Comparison of ENCODE assay signal across 11 mouse cellular contexts in the genomic region with DNA sequence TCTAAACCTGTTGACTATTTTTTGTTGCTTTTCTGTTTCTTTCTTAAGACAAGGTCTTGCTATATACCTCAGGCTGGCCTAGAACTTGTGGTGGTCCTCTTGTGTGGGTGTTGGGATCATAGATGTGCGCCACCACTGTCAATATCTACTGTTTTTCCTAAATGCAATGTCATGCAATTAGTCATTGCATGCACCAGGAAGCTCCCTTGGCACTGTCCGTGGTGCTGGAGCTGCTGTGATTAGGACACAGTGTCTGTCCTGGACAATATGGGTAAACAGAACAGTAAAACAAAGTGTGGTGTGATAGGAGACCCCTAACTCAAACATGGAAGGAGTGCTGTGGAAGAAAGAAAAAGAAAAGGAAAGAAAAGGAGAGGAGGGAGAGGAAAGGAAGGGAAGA. TPM values are rescaled to one million over a fixed set of nuclear protein-coding genes. Genes with fewer than 3 reads are reported as not detected.
DNase-seq lines count a peak whose midpoint lies in the region; ATAC-seq and TF ChIP-seq lines count a peak whose summit lies in the region.
"Had no signal": no experiment of that assay in that cellular context is flagged by ENCODE, and none has a peak within 500 bp of the region (broad histone marks: within the 10 kb centered on the region; RNA-seq: fewer than 3 reads in every experiment).

No protein-coding gene starts in this region.

- TF ChIP-seq RAD21 in CH12.LX (IDR thresholded peaks at IDR 0.05; ENCODE audit: low read depth, low read length), result no peak

- H3K4me3 ChIP-seq in kidney, postnatal 0 days (replicated peaks; ENCODE audit: low read depth, low read length), result no peak overlapping the region
- no peak overlapping the region for H3K4me3 ChIP-seq in CH12.LX (replicated peaks in 1 of 3; ENCODE audit: low read depth in 2 of 3, low read length in 2 of 3, poor library complexity in 1 of 3)

- dilution Hi-C loops in CH12.LX (cut with MboI; ENCODE audit: extremely low pct_ligation_motif_present, extremely low pct_unique_long_range_greater_than_20kb, low sequenced_read_pairs), result no loop called here

- H3K4me2 ChIP-seq in kidney, postnatal 0 days (ENCODE audit: low read length), result no peak overlapping the region
- no peak overlapping the region for H3K4me2 ChIP-seq in CH12.LX (ENCODE audit: insufficient read depth, low read depth, poor library complexity, severe bottlenecking)
- H3K4me2 ChIP-seq: liver, embryonic 11.5 days had no signal

- no peak for TF ChIP-seq EP300 in CH12.LX (IDR thresholded peaks at IDR 0.05; ENCODE audit: low read length)

- 51% methylated on average over 2 of the region's 2 CpGs for WGBS in kidney, postnatal 0 days

- in situ Hi-C loops in CH12.LX (cut with MboI; ENCODE audit: low pct_ligation_motif_present, low pct_unique_long_range_greater_than_20kb, low sequenced_read_pairs), result no loop called here

- H3K27ac ChIP-seq in kidney, postnatal 0 days, result no peak overlapping the region
- no peak overlapping the region for H3K27ac ChIP-seq in CH12.LX (ENCODE audit: insufficient read depth, low read depth)

- H3K27me3 ChIP-seq in kidney, postnatal 0 days (ENCODE audit: insufficient read depth, low read length), result no peaks in the 10 kb centered on the region
- H3K27me3 ChIP-seq in CH12.LX (replicated peaks), result no peaks in the 10 kb centered on the region

- no peaks in the 10 kb centered on the region for H3K79me2 ChIP-seq in CH12.LX (replicated peaks; ENCODE audit: control insufficient read depth, extremely low read depth, insufficient read depth, poor library complexity, severe bottlenecking)

- H3K36me3 ChIP-seq in kidney, postnatal 0 days (ENCODE audit: insufficient read depth, low read length), result no peaks in the 10 kb centered on the region
- no peaks in the 10 kb centered on the region for H3K36me3 ChIP-seq in CH12.LX (replicated peaks in 1 of 2; ENCODE audit: control insufficient read depth in 1 of 2, insufficient read depth in 1 of 2, low read length in 1 of 2)

- peak; percentile 39 for DNase-seq in kidney, postnatal 0 days (ENCODE audit: low spot score)
- DNase-seq in kidney, adult 11 months, result no peak
- DNase-seq in CH12.LX (ENCODE audit: extremely low read depth), result peak; percentile 17
- DNase-seq in Muller cell, postnatal 12 days (ENCODE audit: inconsistent ontology term), result peak; percentile 14
- DNase-seq in forelimb bud, embryonic 11.5 days (ENCODE audit: low read depth, low spot score), result peak; percentile 44
- no peak for DNase-seq in frontal cortex, postnatal 25 days (ENCODE audit: low spot score in 2 of 2)
- DNase-seq in frontal cortex, postnatal 14 days (ENCODE audit: low spot score in 2 of 2), result no peak
- DNase-seq: cerebellum, postnatal 36 days had no signal

- no peak for TF ChIP-seq CTCF in kidney, postnatal 0 days (IDR thresholded peaks at IDR 0.05; ENCODE audit: low read depth)
- no peak for TF ChIP-seq CTCF in CH12.LX (conservative IDR thresholded peaks at IDR 0.05 in 1 of 2, IDR thresholded peaks at IDR 0.05 in 1 of 2; ENCODE audit: low read depth in 2 of 2, low read length in 2 of 2)

- ATAC-seq in kidney, postnatal 0 days (replicated peaks; ENCODE audit: low FRiP score, low read depth), result no peak
- ATAC-seq: forebrain, embryonic 14.5 days; hindbrain, embryonic 16.5 days had no signal

- H3K4me1 ChIP-seq in kidney, postnatal 0 days (replicated peaks; ENCODE audit: insufficient read depth, low read length), result no peaks in the 10 kb centered on the region
- H3K4me1 ChIP-seq in CH12.LX (ENCODE audit: control insufficient read depth in 1 of 2, insufficient read depth in 2 of 2), result no peaks in the 10 kb centered on the region

- H3K9ac ChIP-seq in kidney, postnatal 0 days (ENCODE audit: low read depth, low read length), result no peak overlapping the region
- H3K9ac ChIP-seq in CH12.LX (ENCODE audit: insufficient read depth, low read depth), result no peak overlapping the region

- no peak for TF ChIP-seq POLR2A in CH12.LX (IDR thresholded peaks at IDR 0.05; ENCODE audit: low read depth, low read length)

- no peaks in the 10 kb centered on the region for H3K9me3 ChIP-seq in kidney, postnatal 0 days (replicated peaks; ENCODE audit: low read length)
- no peaks in the 10 kb centered on the region for H3K9me3 ChIP-seq in CH12.LX (replicated peaks; ENCODE audit: low read length)

TF ChIP-seq in CH12.LX, 34 proteins besides CTCF, POLR2A, EP300 and RAD21:
- no peak for TF ChIP-seq E2F4 (IDR thresholded peaks at IDR 0.05; ENCODE audit: insufficient replicate concordance, low read depth, low read length)
- no peak for TF ChIP-seq TCF12 (IDR thresholded peaks at IDR 0.05; ENCODE audit: low read depth, low read length)
- TF ChIP-seq USF1 (IDR thresholded peaks at IDR 0.05; ENCODE audit: low read depth, low read length), result no peak
- TF ChIP-seq ETS1 (conservative IDR thresholded peaks at IDR 0.05; ENCODE audit: low read depth, low read length), result no peak
- no peak for TF ChIP-seq ZKSCAN1 (IDR thresholded peaks at IDR 0.05; ENCODE audit: borderline replicate concordance, low read depth, low read length)
- TF ChIP-seq IRF4 (IDR thresholded peaks at IDR 0.05; ENCODE audit: low read depth, low read length), result no peak
- TF ChIP-seq ZC3H11A (IDR thresholded peaks at IDR 0.05; ENCODE audit: low read depth, low read length), result no peak
- TF ChIP-seq POLR2AphosphoS2 (IDR thresholded peaks at IDR 0.05; ENCODE audit: low read depth, low read length), result no peak
- no peak for TF ChIP-seq MAX (IDR thresholded peaks at IDR 0.05; ENCODE audit: low read length)
- TF ChIP-seq SIN3A (IDR thresholded peaks at IDR 0.05; ENCODE audit: low read length), result no peak
- TF ChIP-seq BHLHE40 (IDR thresholded peaks at IDR 0.05; ENCODE audit: low read depth, low read length), result no peak
- no peak for TF ChIP-seq ZMIZ1 (IDR thresholded peaks at IDR 0.05; ENCODE audit: low read depth, low read length)
- no peak for TF ChIP-seq MAFK (IDR thresholded peaks at IDR 0.05; ENCODE audit: insufficient replicate concordance, low read length)

RNA-seq across cellular contexts. Expression of gene Syt9, which starts 22.2 kb away (rescaled TPM):
- polyA plus RNA-seq in kidney, postnatal 0 days (2015; fragmentation: Nextera tagmentation; extraction: Ambion mirVana), result 2.2 and 3.2 TPM in 2 replicates
- total RNA-seq in CH12.LX (2012; rRNA removed), result not detected in 2 replicates
- not detected in 2 replicates for total RNA-seq in CH12.LX (2014; rRNA removed)
- polyA plus RNA-seq in CH12.LX (2012; ENCODE audit: insufficient read length, low read depth), result not detected in 2 replicates

Comparison
In these comparisons a context has a peak if more than half of its experiments do, and no peak if none do; other contexts are left out.
1. DNase-seq: peak in kidney, postnatal 0 days (single experiment), CH12.LX (single experiment), Muller cell, postnatal 12 days (single experiment) and forelimb bud, embryonic 11.5 days (single experiment); none in kidney, adult 11 months (single experiment), frontal cortex, postnatal 25 days (0 of 2) and frontal cortex, postnatal 14 days (0 of 2).